ENCODE assay signal across 14 mouse cellular contexts in genomic region chr14:23714396-23715131, GRCm38 (mm10).
DNase-seq lines count a peak whose midpoint lies in the region; ATAC-seq and TF ChIP-seq lines count a peak whose summit lies in the region.
"Had no signal": no experiment of that assay in that cellular context is flagged by ENCODE, and none has a peak within 500 bp of the region (broad histone marks: within the 10 kb centered on the region; RNA-seq: fewer than 3 reads in every experiment).

No protein-coding gene starts in this region.

- no peak overlapping the region for H3K4me2 ChIP-seq in kidney, embryonic 16.5 days (replicated peaks; ENCODE audit: low read depth, low read length)
- no peak overlapping the region for H3K4me2 ChIP-seq in embryonic facial prominence, embryonic 11.5 days (ENCODE audit: low read depth, low read length)
- no peak overlapping the region for H3K4me2 ChIP-seq in hindbrain, postnatal 0 days (ENCODE audit: low read depth, low read length)
- H3K4me2 ChIP-seq: forebrain, embryonic 12.5 days; liver, embryonic 13.5 days had no signal

- H3K27ac ChIP-seq in kidney, embryonic 16.5 days (ENCODE audit: low read length) = no peak overlapping the region
- H3K27ac ChIP-seq in embryonic facial prominence, embryonic 11.5 days (replicated peaks; ENCODE audit: low read depth, low read length) = no peak overlapping the region
- no peak overlapping the region for H3K27ac ChIP-seq in hindbrain, postnatal 0 days
- H3K27ac ChIP-seq: forebrain, embryonic 12.5 days; liver, embryonic 13.5 days had no signal

- WGBS in kidney, embryonic 16.5 days = 57% methylated on average over 7 of the region's 7 CpGs
- 71% methylated on average over 7 of the region's 7 CpGs for WGBS in embryonic facial prominence, embryonic 11.5 days
- 54% methylated on average over 7 of the region's 7 CpGs for WGBS in hindbrain, postnatal 0 days

- no peaks in the 10 kb centered on the region for H3K27me3 ChIP-seq in kidney, embryonic 16.5 days (ENCODE audit: insufficient read depth, low read length)
- no peaks in the 10 kb centered on the region for H3K27me3 ChIP-seq in embryonic facial prominence, embryonic 11.5 days (ENCODE audit: control insufficient read depth, insufficient read depth, low read length)
- H3K27me3 ChIP-seq in hindbrain, postnatal 0 days (ENCODE audit: insufficient read depth, low read length) = no peaks in the 10 kb centered on the region
- H3K27me3 ChIP-seq: forebrain, embryonic 12.5 days; liver, embryonic 13.5 days; megakaryocyte, embryonic 14.5 days had no signal

- H3K9me3 ChIP-seq in kidney, embryonic 16.5 days (ENCODE audit: low read length) = no peaks in the 10 kb centered on the region
- no peaks in the 10 kb centered on the region for H3K9me3 ChIP-seq in embryonic facial prominence, embryonic 11.5 days (replicated peaks; ENCODE audit: control insufficient read depth, low read length)
- no peaks in the 10 kb centered on the region for H3K9me3 ChIP-seq in hindbrain, postnatal 0 days (ENCODE audit: low read length)
- H3K9me3 ChIP-seq: forebrain, embryonic 12.5 days; liver, embryonic 13.5 days had no signal

- H3K4me1 ChIP-seq in kidney, embryonic 16.5 days (ENCODE audit: insufficient read depth, low read length) = peaks cover 13% of the 10 kb centered on the region; the same call in 1 of the 2 replicates
- no peaks in the 10 kb centered on the region for H3K4me1 ChIP-seq in embryonic facial prominence, embryonic 11.5 days (ENCODE audit: control insufficient read depth, insufficient read depth, low read length)
- 0 out of 2 replicates have a peak, but pooled peaks cover 4% of the 10 kb centered on the region for H3K4me1 ChIP-seq in hindbrain, postnatal 0 days (ENCODE audit: insufficient read depth, low read length)
- H3K4me1 ChIP-seq: liver, embryonic 13.5 days; megakaryocyte, embryonic 14.5 days had no signal

- H3K9ac ChIP-seq in kidney, embryonic 16.5 days (replicated peaks; ENCODE audit: low read length) = no peak overlapping the region
- no peak overlapping the region for H3K9ac ChIP-seq in embryonic facial prominence, embryonic 11.5 days (replicated peaks; ENCODE audit: low read length)
- no peak overlapping the region for H3K9ac ChIP-seq in hindbrain, postnatal 0 days (replicated peaks; ENCODE audit: low read length)
- H3K9ac ChIP-seq: forebrain, embryonic 12.5 days; liver, embryonic 13.5 days had no signal

- no peak for TF ChIP-seq CTCF in hindbrain, postnatal 0 days (IDR thresholded peaks at IDR 0.05; ENCODE audit: low read depth)

- H3K4me3 ChIP-seq in kidney, embryonic 16.5 days (ENCODE audit: low read length) = no peak overlapping the region
- H3K4me3 ChIP-seq in embryonic facial prominence, embryonic 11.5 days (ENCODE audit: low read depth, low read length) = no peak overlapping the region
- no peak overlapping the region for H3K4me3 ChIP-seq in hindbrain, postnatal 0 days (ENCODE audit: low read length)
- H3K4me3 ChIP-seq: forebrain, embryonic 12.5 days; liver, embryonic 13.5 days; megakaryocyte, embryonic 14.5 days had no signal

- no peak for DNase-seq in kidney, adult 18-20 months
- DNase-seq in Muller cell, postnatal 12 days (ENCODE audit: inconsistent ontology term) = peak; percentile 14
- DNase-seq in embryonic facial prominence, embryonic 11.5 days (ENCODE audit: low spot score) = peak; percentile 57
- DNase-seq in hindbrain, postnatal 0 days (ENCODE audit: low spot score) = peak; percentile 37
- no peak for DNase-seq in gastrocnemius, postnatal 10 days
- DNase-seq in adrenal gland, postnatal 14 days = no peak
- no peak for DNase-seq in cerebellum, adult 9-11 months
- DNase-seq: adrenal gland, adult 8-10 months; kidney, adult 9 months; liver, embryonic 13.5 days had no signal

- no peaks in the 10 kb centered on the region for H3K36me3 ChIP-seq in kidney, embryonic 16.5 days (ENCODE audit: insufficient read depth, low read length)
- H3K36me3 ChIP-seq in embryonic facial prominence, embryonic 11.5 days (replicated peaks; ENCODE audit: control insufficient read depth, insufficient read depth, low read depth, low read length) = no peaks in the 10 kb centered on the region
- H3K36me3 ChIP-seq in hindbrain, postnatal 0 days (ENCODE audit: insufficient read depth, low read length) = no peaks in the 10 kb centered on the region
- H3K36me3 ChIP-seq: forebrain, embryonic 12.5 days; G1E; liver, embryonic 13.5 days had no signal

- ATAC-seq in kidney, embryonic 16.5 days (ENCODE audit: low FRiP score, low TSS enrichment) = peak; percentile 70; the same call in 1 of the 2 replicates
- 0 out of 2 replicates have a peak, but pooled peaks have one; percentile 39 for ATAC-seq in embryonic facial prominence, embryonic 11.5 days (replicated peaks; ENCODE audit: insufficient number of reproducible peaks, low FRiP score, low TSS enrichment, low read depth)
- peak; percentile 56 for ATAC-seq in hindbrain, postnatal 0 days

Comparison
In these comparisons a context has a peak if more than half of its experiments do, and no peak if none do; other contexts are left out.
1. DNase-seq: peak in Muller cell, postnatal 12 days (single experiment), embryonic facial prominence, embryonic 11.5 days (single experiment) and hindbrain, postnatal 0 days (single experiment); none in kidney, adult 18-20 months (single experiment), gastrocnemius, postnatal 10 days (single experiment), adrenal gland, postnatal 14 days (single experiment) and cerebellum, adult 9-11 months (single experiment).
2. Peak in every context shown above with its lines, with median percentiles within 50 percentile points of each other: ATAC-seq.